Mouse (Mus musculus): Measurements from ENCODE around the gene Il12rb2. TPM values are rescaled to one million over a fixed set of nuclear protein-coding genes. Genes with fewer than 3 reads are reported as not detected.

Il12rb2 gene
- total and polyA plus RNA-seq, 3 experiments = 0.11 to 0.19 TPM; not detected in 1

Other genes with a start within 250 kb of the Il12rb2 start
- gene Serbp1, start 138.0 kb downstream of the Il12rb2 start, total RNA-seq (2012; rRNA removed) = 1,043 and 1,179 TPM in 2 replicates
- gene Serbp1, start 138.0 kb downstream of the Il12rb2 start, polyA plus RNA-seq (2012; ENCODE audit: insufficient read depth in 1 of 2, insufficient read length in 2 of 2, low read depth in 1 of 2, low replicate concordance in 2 of 2, missing spikeins in 1 of 2) = 1,000 to 10,000 TPM; 1,049 to 1,809 TPM
- not detected in 2 replicates for gene Il23r, start 115.7 kb upstream of the Il12rb2 start, total RNA-seq (2012; rRNA removed)
- not detected for gene Il23r, start 115.7 kb upstream of the Il12rb2 start, polyA plus RNA-seq (2012; ENCODE audit: insufficient read depth in 1 of 2, insufficient read length in 2 of 2, low read depth in 1 of 2, low replicate concordance in 2 of 2, missing spikeins in 1 of 2)
- not detected in 2 replicates for gene Tacstd2, start 159.6 kb upstream of the Il12rb2 start, total RNA-seq (2012; rRNA removed)
- gene Tacstd2, start 159.6 kb upstream of the Il12rb2 start, polyA plus RNA-seq (2012; ENCODE audit: insufficient read depth in 1 of 2, insufficient read length in 2 of 2, low read depth in 1 of 2, low replicate concordance in 2 of 2, missing spikeins in 1 of 2) = not detected

Data from MEL (cell line).